Mouse (Mus musculus) kidney, embryonic 14.5 days (tissue): ENCODE results near the gene Fyttd1. TPM values are rescaled to one million over a fixed set of nuclear protein-coding genes. Genes with fewer than 3 reads are reported as not detected.
A peak's percentile ranks its signal among the peaks of the same experiment; 100 is the strongest.
"Not testable (repeated sequence)": the region's sequence is repeated elsewhere in the genome, so short reads cannot be mapped to it uniquely, and the experiment has no call there.

Experiments
- ATAC-seq: fragments of 200-750 bp; cut with Nextera tagmentation; 2 replicates; pipeline ENCODE4 v1.8.0; 2017; ENCODE audit warnings: moderate number of reproducible peaks, mild to moderate bottlenecking, moderate TSS enrichment, moderate library complexity; ENCODE audit not compliant: low FRiP score, low TSS enrichment
- H3K27ac ChIP-seq: fragments of 300-500 bp; sonication (generic); 2 replicates; pipeline ENCODE4 v1.5.1; 2014; ENCODE audit warnings: low read depth, mild to moderate bottlenecking, low read length, moderate library complexity, mixed read lengths
- H3K27me3 ChIP-seq: fragments of 300-500 bp; sonication (generic); 2 replicates; pipeline ENCODE4 v1.6.1; 2014; ENCODE audit warnings: mild to moderate bottlenecking, low read length; ENCODE audit not compliant: control insufficient read depth, insufficient read depth
- H3K36me3 ChIP-seq: fragments of 300-500 bp; sonication (generic); 2 replicates; pipeline ENCODE4 v1.6.1; 2014; ENCODE audit warnings: low read length, mixed read lengths; ENCODE audit not compliant: control insufficient read depth, insufficient read depth
- H3K4me1 ChIP-seq: fragments of 300-500 bp; sonication (generic); 2 replicates; pipeline ENCODE4 v1.6.1; 2014; ENCODE audit warnings: low read length, mixed read lengths; ENCODE audit not compliant: control insufficient read depth, insufficient read depth
- H3K4me2 ChIP-seq: fragments of 300-500 bp; sonication (generic); replicated peaks from 2 replicates; pipeline ENCODE4 v1.6.1; 2014; ENCODE audit warnings: low read depth, mild to moderate bottlenecking, low read length
- H3K4me3 ChIP-seq: fragments of 300-500 bp; sonication (generic); 2 replicates; pipeline ENCODE4 v1.5.1; 2014; ENCODE audit warnings: mild to moderate bottlenecking, low read length
- H3K9ac ChIP-seq: fragments of 300-500 bp; sonication (generic); 2 replicates; pipeline ENCODE4 v1.6.1; 2014; ENCODE audit warnings: low read depth, mild to moderate bottlenecking, low read length, moderate library complexity
- H3K9me3 ChIP-seq: fragments of 300-500 bp; sonication (generic); 2 replicates; pipeline ENCODE4 v1.6.1; 2016; ENCODE audit warnings: low read length; ENCODE audit not compliant: control insufficient read depth
- WGBS: fragments of 180-500 bp; shearing (Covaris S2); extraction: QIAGEN DNeasy Blood & Tissue Kit; methylation state at CpG from one replicate; pipeline ENCODE4 v1.1.7; 2014; 5-methylcytosine and 5-hydroxymethylcytosine counted together
- polyA plus RNA-seq: library from polyadenylated mRNA; unstranded; fragments of >200 nt; fragmentation: Nextera tagmentation; extraction: Ambion mirVana; gene quantifications from 2 replicates; pipeline ENCODE4 v1.2.1, GENCODE M21; 2014

The Fyttd1 gene
- polyA plus RNA-seq, 1 experiment from 2014 or later = 155 TPM

GRCm38 (mm10) chr16:32929918-32930317 lies 52.6 kb downstream of the Fyttd1 start:
- no peak overlapping the region for H3K27ac ChIP-seq
- H3K9ac ChIP-seq = no peak overlapping the region
- H3K4me3 ChIP-seq = no peak overlapping the region
- H3K9me3 ChIP-seq = no peaks in the 10 kb centered on the region
- no peaks in the 10 kb centered on the region for H3K4me1 ChIP-seq
- 28% methylated on average over 2 of the region's 2 CpGs for WGBS
- no peak overlapping the region for H3K4me2 ChIP-seq
- H3K27me3 ChIP-seq = no peaks in the 10 kb centered on the region
- H3K36me3 ChIP-seq = peaks cover 4% of the 10 kb centered on the region; the same call in 1 of the 2 replicates
- ATAC-seq = no peak

GRCm38 (mm10) chr16:32934470-32934869 lies 57.2 kb downstream of the Fyttd1 start:
- ATAC-seq = no peak
- no peaks in the 10 kb centered on the region for H3K4me1 ChIP-seq

GRCm38 (mm10) chr16:32935088-32935487 lies 57.8 kb downstream of the Fyttd1 start:
- Histone ChIP-seq H3K27me3 (no peaks in the 10 kb centered on the region), H3K27ac (peak overlapping the region; percentile 7; the same call in 1 of the 2 replicates), H3K4me2 (no peak overlapping the region), H3K4me1 (no peaks in the 10 kb centered on the region), H3K36me3 (no peaks in the 10 kb centered on the region), H3K4me3 (no peak overlapping the region), H3K9ac (no peak overlapping the region), H3K9me3 (no peaks in the 10 kb centered on the region)
- ATAC-seq = no peak
- 76% methylated on average over 1 of the region's 1 CpGs for WGBS

More at GRCm38 (mm10) chr16:32934470-32934869, 57.2 kb downstream of the Fyttd1 start:
- WGBS = 72% methylated on average over 2 of the region's 2 CpGs
- Histone ChIP-seq H3K4me2 (no peak overlapping the region), H3K9me3 (no peaks in the 10 kb centered on the region), H3K4me3 (no peak overlapping the region), H3K36me3 (no peaks in the 10 kb centered on the region), H3K27ac (no peak overlapping the region), H3K27me3 (no peaks in the 10 kb centered on the region), H3K9ac (no peak overlapping the region)

GRCm38 (mm10) chr16:32937358-32937757 lies 60.1 kb downstream of the Fyttd1 start:
- no peak for ATAC-seq
- no peak overlapping the region for H3K27ac ChIP-seq
- no peak overlapping the region for H3K4me3 ChIP-seq
- no peaks in the 10 kb centered on the region for H3K36me3 ChIP-seq
- 93% methylated on average over 2 of the region's 2 CpGs for WGBS
- no peaks in the 10 kb centered on the region for H3K4me1 ChIP-seq
- H3K4me2 ChIP-seq = no peak overlapping the region
- H3K27me3 ChIP-seq = no peaks in the 10 kb centered on the region
- no peak overlapping the region for H3K9ac ChIP-seq
- H3K9me3 ChIP-seq = 0 out of 2 replicates have a peak, but pooled peaks cover 3% of the 10 kb centered on the region

- H3K27ac ChIP-seq, H3K4me3 ChIP-seq, H3K36me3 ChIP-seq, H3K4me2 ChIP-seq, ATAC-seq, H3K4me1 ChIP-seq, H3K9ac ChIP-seq, H3K27me3 ChIP-seq, H3K9me3 ChIP-seq: not testable (repeated sequence)
- 55% methylated on average over 3 of the region's 3 CpGs for WGBS
These were observed 62.0 kb downstream of the Fyttd1 start for GRCm38 (mm10) chr16:32939301-32939700.

GRCm38 (mm10) chr16:32939716-32940115 lies 62.4 kb downstream of the Fyttd1 start:
- ATAC-seq, H3K4me3 ChIP-seq, H3K36me3 ChIP-seq, H3K4me2 ChIP-seq, H3K9me3 ChIP-seq, H3K27me3 ChIP-seq, H3K4me1 ChIP-seq, H3K9ac ChIP-seq, H3K27ac ChIP-seq: not testable (repeated sequence)
- WGBS = 85% methylated on average over 3 of the region's 4 CpGs

GRCm38 (mm10) chr16:32941226-32941625 lies 63.9 kb downstream of the Fyttd1 start:
- 80% methylated on average over 2 of the region's 2 CpGs for WGBS
- not testable (repeated sequence) for H3K4me2 ChIP-seq, H3K36me3 ChIP-seq, H3K27ac ChIP-seq, ATAC-seq, H3K4me1 ChIP-seq, H3K4me3 ChIP-seq, H3K27me3 ChIP-seq, H3K9ac ChIP-seq, H3K9me3 ChIP-seq

- H3K4me1 ChIP-seq = no peaks in the 10 kb centered on the region
- H3K9ac ChIP-seq = no peak overlapping the region
- H3K27ac ChIP-seq = no peak overlapping the region
- H3K27me3 ChIP-seq = no peaks in the 10 kb centered on the region
- H3K4me2 ChIP-seq = no peak overlapping the region
- WGBS = 51% methylated on average over 5 of the region's 5 CpGs
- no peaks in the 10 kb centered on the region for H3K36me3 ChIP-seq
- 0 out of 2 replicates have a peak, but pooled peaks cover 3% of the 10 kb centered on the region for H3K9me3 ChIP-seq
- no peak for ATAC-seq
- H3K4me3 ChIP-seq = no peak overlapping the region
These were observed 65.4 kb downstream of the Fyttd1 start for GRCm38 (mm10) chr16:32942694-32943093.

- Histone ChIP-seq H3K27me3 (no peaks in the 10 kb centered on the region), H3K4me2 (no peak overlapping the region), H3K9ac (no peak overlapping the region), H3K27ac (no peak overlapping the region), H3K9me3 (0 out of 2 replicates have a peak, but pooled peaks cover 3% of the 10 kb centered on the region), H3K4me1 (0 out of 2 replicates have a peak, but pooled peaks cover 5% of the 10 kb centered on the region), H3K4me3 (no peak overlapping the region), H3K36me3 (no peaks in the 10 kb centered on the region)
- WGBS = 86% methylated on average over 5 of the region's 5 CpGs
- ATAC-seq = no peak
These were observed 68.1 kb downstream of the Fyttd1 start for GRCm38 (mm10) chr16:32945379-32945778.
